Mouse (Mus musculus): ENCODE measurements around the gene Stac3. TPM values are rescaled to one million over a fixed set of nuclear protein-coding genes. Genes with fewer than 3 reads are reported as not detected.

The Stac3 gene
- 1.4 and 2.4 TPM in 2 replicates for polyA plus RNA-seq (2015; fragmentation: Nextera tagmentation; extraction: Ambion mirVana)

- Histone ChIP-seq H3K36me3 (replicated peaks) (peaks cover 23% of the 10 kb centered on the region), H3K9me3 (no peaks in the 10 kb centered on the region), H3K4me3 (no peak within 1 kb of the TSS), H3K4me2 (no peak within 1 kb of the TSS), H3K9ac (no peak within 1 kb of the TSS), H3K27me3 (replicated peaks) (no peaks in the 10 kb centered on the region), H3K4me1 (no peaks in the 10 kb centered on the region), H3K27ac (no peak within 1 kb of the TSS)
- 80% methylated on average over 13 of the region's 13 CpGs for WGBS
- no peak for ATAC-seq (replicated peaks)
Observed at GRCm38 (mm10) chr10:127500894-127501893, at the start of gene Stac3. Stac3 (plus strand) TSS chr10:127501686.

DNA sequence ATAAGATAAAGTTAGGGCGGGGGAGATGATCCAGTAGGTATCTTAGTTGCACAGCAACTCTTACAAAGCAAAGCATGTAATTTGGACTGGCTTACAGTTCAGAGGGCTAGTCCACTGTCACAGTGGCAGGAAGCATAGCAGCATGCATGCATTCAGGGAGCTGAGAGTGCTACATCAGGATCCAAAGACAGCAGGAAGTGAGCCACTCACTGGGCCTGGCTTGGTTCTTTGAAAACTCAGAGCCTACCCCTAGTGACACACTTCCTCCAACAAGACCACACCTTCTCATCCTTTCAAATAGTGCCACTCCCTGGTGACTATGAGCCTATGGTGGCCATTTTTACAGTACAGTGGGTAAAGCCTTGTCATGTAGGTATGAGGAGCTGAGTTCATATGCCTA is 47.8 kb upstream of the Stac3 start:
- Histone ChIP-seq H3K27ac (no peak overlapping the region), H3K9ac (no peak overlapping the region), H3K27me3 (replicated peaks) (no peaks in the 10 kb centered on the region), H3K4me2 (no peak overlapping the region), H3K36me3 (replicated peaks) (peaks cover 34% of the 10 kb centered on the region), H3K4me1 (no peaks in the 10 kb centered on the region), H3K4me3 (no peak overlapping the region), H3K9me3 (no peaks in the 10 kb centered on the region)
- no peak for ATAC-seq (replicated peaks)
- 97% methylated on average over 1 of the region's 1 CpGs for WGBS

DNA sequence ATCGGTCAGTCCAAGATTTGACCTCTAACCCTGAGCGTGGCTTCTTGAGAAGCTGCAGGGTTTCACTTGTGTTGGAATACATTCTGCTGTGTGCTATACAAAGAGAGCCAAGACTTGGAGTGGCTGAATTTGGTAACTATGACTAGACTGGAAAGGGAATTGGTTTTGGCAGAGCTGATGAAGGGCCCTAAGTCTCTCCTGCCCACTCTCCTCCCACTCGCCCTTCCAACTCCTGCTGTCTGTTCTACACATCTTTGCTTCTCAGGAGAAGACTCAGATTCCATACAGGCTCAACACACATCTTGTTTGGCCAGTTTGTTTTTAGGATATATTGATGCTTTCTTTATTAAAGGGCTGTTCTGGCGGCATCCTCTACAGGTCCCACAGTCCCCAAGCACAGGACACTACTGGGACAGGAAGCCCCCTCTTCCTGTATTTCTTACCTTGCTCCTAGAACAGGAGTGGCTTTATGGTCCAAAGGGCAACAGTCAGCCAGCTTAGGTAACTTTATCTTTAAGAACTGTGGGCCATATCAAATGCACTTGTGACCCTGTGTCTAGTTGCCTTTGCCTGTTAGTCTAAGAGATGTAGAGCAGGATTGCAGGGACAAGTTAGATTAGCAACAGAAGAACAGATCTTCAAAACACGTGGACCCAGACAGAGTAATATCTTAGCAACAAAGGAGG is 38.9 kb upstream of the Stac3 start:
- H3K27me3 ChIP-seq (replicated peaks), result no peaks in the 10 kb centered on the region
- WGBS, result 70% methylated on average over 5 of the region's 5 CpGs
- H3K4me1 ChIP-seq, result no peaks in the 10 kb centered on the region
- ATAC-seq (replicated peaks), result no peak
- no peak overlapping the region for H3K27ac ChIP-seq
- no peak overlapping the region for H3K4me3 ChIP-seq
- peaks cover 45% of the 10 kb centered on the region for H3K36me3 ChIP-seq (replicated peaks)
- no peak overlapping the region for H3K9ac ChIP-seq
- no peaks in the 10 kb centered on the region for H3K9me3 ChIP-seq
- no peak overlapping the region for H3K4me2 ChIP-seq

DNA sequence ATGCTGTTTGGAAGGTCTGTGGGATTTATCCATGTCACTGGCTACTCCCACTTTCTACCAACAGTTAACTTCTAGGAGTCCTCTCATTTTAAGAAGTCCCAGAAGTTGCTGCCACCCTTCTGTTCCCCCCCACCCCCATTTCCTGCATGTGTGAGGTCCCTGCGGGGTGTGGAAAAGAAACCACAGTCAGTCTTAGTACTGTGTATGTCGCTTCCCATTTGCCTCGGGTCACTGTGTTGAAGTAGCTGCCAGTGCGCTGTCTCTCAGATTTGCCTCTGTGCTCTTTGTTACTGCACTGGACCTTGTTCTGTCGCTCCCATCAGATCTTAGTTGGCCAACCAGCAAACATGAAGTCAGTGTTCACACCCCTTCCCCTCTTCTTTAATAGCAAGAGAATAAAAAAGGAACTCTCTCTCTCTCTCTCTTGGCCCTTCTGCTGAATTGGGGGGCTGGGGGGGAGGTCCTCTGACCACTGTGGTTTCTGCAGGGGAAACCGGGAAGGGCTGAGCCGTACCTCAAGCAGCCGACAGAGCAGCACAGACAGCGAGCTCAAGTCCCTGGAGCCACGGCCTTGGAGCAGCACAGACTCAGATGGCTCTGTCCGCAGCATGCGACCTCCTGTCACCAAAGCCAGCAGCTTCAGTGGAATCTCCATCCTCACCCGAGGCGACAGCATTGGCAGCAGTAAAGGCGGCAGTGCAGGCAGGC is 30.1 kb upstream of the Stac3 start:
- no peaks in the 10 kb centered on the region for H3K27me3 ChIP-seq (replicated peaks)
- H3K27ac ChIP-seq, result no peak overlapping the region
- H3K4me3 ChIP-seq, result no peak overlapping the region
- H3K36me3 ChIP-seq (replicated peaks), result peaks cover 15% of the 10 kb centered on the region; the same call in 1 of the 2 replicates
- ATAC-seq (replicated peaks), result no peak
- H3K9ac ChIP-seq, result no peak overlapping the region
- no peaks in the 10 kb centered on the region for H3K4me1 ChIP-seq
- 76% methylated on average over 15 of the region's 15 CpGs for WGBS
- no peaks in the 10 kb centered on the region for H3K9me3 ChIP-seq
- no peak overlapping the region for H3K4me2 ChIP-seq

GRCm38 (mm10) chr10:127472722-127473121 is 28.8 kb upstream of the Stac3 start:
- Histone ChIP-seq H3K9ac (no peak overlapping the region), H3K27ac (no peak overlapping the region), H3K36me3 (replicated peaks) (peaks cover 22% of the 10 kb centered on the region; the same call in 1 of the 2 replicates), H3K9me3 (no peaks in the 10 kb centered on the region), H3K4me3 (no peak overlapping the region), H3K4me2 (no peak overlapping the region), H3K27me3 (replicated peaks) (no peaks in the 10 kb centered on the region), H3K4me1 (no peaks in the 10 kb centered on the region)
- 88% methylated on average over 9 of the region's 9 CpGs for WGBS
- ATAC-seq (replicated peaks), result no peak

DNA sequence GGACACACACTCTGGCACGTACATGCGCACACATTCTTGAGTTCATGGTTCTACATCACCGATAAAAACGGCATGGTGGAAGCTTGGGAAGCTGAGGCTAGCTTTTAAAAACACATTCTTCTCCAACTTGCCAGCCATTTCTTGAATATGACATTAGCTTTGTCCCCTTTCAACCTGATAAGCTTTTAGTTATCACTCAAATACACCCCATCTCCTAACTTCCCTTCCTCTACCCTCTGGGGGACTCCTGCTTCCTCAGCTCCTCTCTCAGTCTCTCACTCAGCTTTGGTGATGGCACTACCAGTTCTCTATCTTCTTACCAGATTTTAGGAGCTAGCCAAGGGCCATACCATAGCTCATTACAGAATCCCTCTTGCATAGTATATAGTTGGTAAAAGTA is 26.3 kb upstream of the Stac3 start:
- over 99% methylated on average over 4 of the region's 4 CpGs for WGBS
- no peak overlapping the region for H3K27ac ChIP-seq
- H3K27me3 ChIP-seq (replicated peaks), result no peaks in the 10 kb centered on the region
- no peak for ATAC-seq (replicated peaks)
- H3K9ac ChIP-seq, result no peak overlapping the region
- no peaks in the 10 kb centered on the region for H3K4me1 ChIP-seq
- H3K4me2 ChIP-seq, result no peak overlapping the region
- H3K4me3 ChIP-seq, result no peak overlapping the region
- H3K9me3 ChIP-seq, result no peaks in the 10 kb centered on the region
- peaks cover 16% of the 10 kb centered on the region; the same call in 1 of the 2 replicates for H3K36me3 ChIP-seq (replicated peaks)

DNA sequence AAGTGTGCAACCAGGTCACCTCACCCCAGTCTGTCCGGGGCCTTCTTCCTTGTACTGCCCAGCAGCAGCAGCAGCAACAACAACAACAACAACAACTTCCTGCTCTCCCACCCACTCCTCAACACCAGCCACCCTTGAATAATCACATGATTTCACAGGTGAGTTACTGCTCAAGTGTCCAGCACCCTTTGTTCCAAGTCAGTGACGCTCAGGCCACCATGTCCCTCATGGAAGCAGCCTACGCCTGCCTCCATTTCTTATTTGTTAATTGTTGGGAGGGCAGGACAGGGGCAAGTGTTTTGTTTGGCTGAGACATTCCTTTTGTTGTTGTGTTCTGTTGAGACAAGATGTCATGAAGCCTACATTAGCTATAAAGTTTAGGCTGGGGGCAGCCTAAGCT is 24.9 kb upstream of the Stac3 start:
- Histone ChIP-seq H3K27me3 (replicated peaks) (no peaks in the 10 kb centered on the region), H3K4me1 (no peaks in the 10 kb centered on the region), H3K9ac (no peak overlapping the region), H3K4me2 (no peak overlapping the region), H3K36me3 (replicated peaks) (peaks cover 13% of the 10 kb centered on the region; the same call in 1 of the 2 replicates), H3K27ac (no peak overlapping the region), H3K4me3 (no peak overlapping the region), H3K9me3 (no peaks in the 10 kb centered on the region)
- WGBS, result 86% methylated on average over 3 of the region's 3 CpGs
- no peak for ATAC-seq (replicated peaks)

- no peaks in the 10 kb centered on the region for H3K9me3 ChIP-seq
- no peak overlapping the region for H3K4me3 ChIP-seq
- H3K27me3 ChIP-seq (replicated peaks), result no peaks in the 10 kb centered on the region
- no peak overlapping the region for H3K9ac ChIP-seq
- 89% methylated on average over 7 of the region's 7 CpGs for WGBS
- H3K27ac ChIP-seq, result no peak overlapping the region
- H3K4me2 ChIP-seq, result no peak overlapping the region
- no peaks in the 10 kb centered on the region for H3K4me1 ChIP-seq
- H3K36me3 ChIP-seq (replicated peaks), result peaks cover 13% of the 10 kb centered on the region; the same call in 1 of the 2 replicates
- ATAC-seq (replicated peaks), result no peak
Observed at GRCm38 (mm10) chr10:127477301-127477700, 24.2 kb upstream of the Stac3 start.

- H3K9ac ChIP-seq, result no peak overlapping the region
- no peak overlapping the region for H3K4me3 ChIP-seq
- H3K27ac ChIP-seq, result no peak overlapping the region
- H3K36me3 ChIP-seq (replicated peaks), result peaks cover 12% of the 10 kb centered on the region; the same call in 1 of the 2 replicates
- no peaks in the 10 kb centered on the region for H3K4me1 ChIP-seq
- H3K9me3 ChIP-seq, result no peaks in the 10 kb centered on the region
- ATAC-seq (replicated peaks), result no peak
- 94% methylated on average over 4 of the region's 4 CpGs for WGBS
- no peak overlapping the region for H3K4me2 ChIP-seq
- no peaks in the 10 kb centered on the region for H3K27me3 ChIP-seq (replicated peaks)
Observed at GRCm38 (mm10) chr10:127479131-127479530, 22.4 kb upstream of the Stac3 start.

GRCm38 (mm10) chr10:127480833-127481813 is 20.4 kb upstream of the Stac3 start:
- no peak overlapping the region for H3K4me3 ChIP-seq
- no peak overlapping the region for H3K9ac ChIP-seq
- H3K9me3 ChIP-seq, result no peaks in the 10 kb centered on the region
- H3K27me3 ChIP-seq (replicated peaks), result no peaks in the 10 kb centered on the region
- peaks cover 21% of the 10 kb centered on the region for H3K36me3 ChIP-seq (replicated peaks)
- H3K4me1 ChIP-seq, result no peaks in the 10 kb centered on the region
- WGBS, result 88% methylated on average over 19 of the region's 19 CpGs
- ATAC-seq (replicated peaks), result no peak
- H3K27ac ChIP-seq, result no peak overlapping the region
- H3K4me2 ChIP-seq, result no peak overlapping the region

DNA sequence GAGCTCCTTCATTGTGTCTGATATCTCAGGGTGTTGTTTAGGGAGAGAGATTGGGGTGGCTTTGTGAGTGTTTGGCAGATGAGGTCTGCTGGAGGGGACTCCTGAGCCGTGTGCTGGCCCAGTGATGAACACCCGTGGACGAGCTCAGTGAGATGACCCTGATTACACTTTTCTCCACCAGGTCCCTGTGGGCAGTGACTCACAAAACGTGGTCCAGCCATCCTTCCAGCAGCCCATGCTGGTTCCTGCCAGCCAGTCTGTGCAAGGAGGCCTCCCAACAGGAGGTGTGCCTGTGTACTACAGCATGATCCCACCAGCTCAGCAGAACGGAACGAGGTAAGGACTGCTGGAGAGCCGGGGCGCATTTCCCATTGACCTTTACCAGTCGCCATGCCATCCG is 16.3 kb upstream of the Stac3 start:
- Histone ChIP-seq H3K27me3 (replicated peaks) (no peaks in the 10 kb centered on the region), H3K4me3 (no peak overlapping the region), H3K27ac (no peak overlapping the region), H3K36me3 (replicated peaks) (peaks cover 17% of the 10 kb centered on the region), H3K9ac (no peak overlapping the region), H3K9me3 (no peaks in the 10 kb centered on the region), H3K4me2 (no peak overlapping the region), H3K4me1 (no peaks in the 10 kb centered on the region)
- no peak for ATAC-seq (replicated peaks)
- WGBS, result 91% methylated on average over 10 of the region's 10 CpGs
